In genomic region chr17:3747808-3748335, GRCm38 (mm10) we compare ENCODE assay signal across 14 mouse cellular contexts. TPM values are rescaled to one million over a fixed set of nuclear protein-coding genes. Genes with fewer than 3 reads are reported as not detected.
DNase-seq lines count a peak whose midpoint lies in the region; ATAC-seq and TF ChIP-seq lines count a peak whose summit lies in the region.
"Had no signal": no experiment of that assay in that cellular context is flagged by ENCODE, and none has a peak within 500 bp of the region (broad histone marks: within the 10 kb centered on the region; RNA-seq: fewer than 3 reads in every experiment).

No protein-coding gene starts in this region.

- H3K9me3 ChIP-seq in hindbrain, postnatal 0 days (ENCODE audit: low read length) = no peaks in the 10 kb centered on the region
- H3K9me3 ChIP-seq in hindbrain, embryonic 11.5 days (ENCODE audit: control insufficient read depth, low read length) = no peaks in the 10 kb centered on the region

- DNase-seq in cerebellum, postnatal 36 days = peak; percentile 6 to 10
- DNase-seq in cerebellum, adult 9-11 months = no peak
- DNase-seq in hindbrain, postnatal 0 days (ENCODE audit: low spot score) = peak; percentile 38
- DNase-seq in hindbrain, embryonic 11.5 days (ENCODE audit: low spot score) = no peak
- DNase-seq in right cerebral cortex, postnatal 10 days (ENCODE audit: low spot score in 2 of 2) = peak; percentile 28 to 31
- no peak for DNase-seq in right cerebral cortex, adult 2 months (ENCODE audit: low spot score in 2 of 2)
- DNase-seq in lung, postnatal 25 days (ENCODE audit: low spot score) = peak; percentile 5
- DNase-seq in spleen, adult 18-20 months = no peak
- DNase-seq: thymus, postnatal 36 days had no signal

- H3K27me3 ChIP-seq in hindbrain, postnatal 0 days (ENCODE audit: insufficient read depth, low read length) = no peaks in the 10 kb centered on the region
- no peaks in the 10 kb centered on the region for H3K27me3 ChIP-seq in hindbrain, embryonic 11.5 days (ENCODE audit: control insufficient read depth, insufficient read depth, low read length)

- no peaks in the 10 kb centered on the region for H3K4me1 ChIP-seq in hindbrain, postnatal 0 days (ENCODE audit: insufficient read depth, low read length)
- no peaks in the 10 kb centered on the region for H3K4me1 ChIP-seq in hindbrain, embryonic 11.5 days (replicated peaks; ENCODE audit: control insufficient read depth, insufficient read depth, low read length)

- no peak overlapping the region for H3K4me3 ChIP-seq in hindbrain, postnatal 0 days (ENCODE audit: low read length)
- no peak overlapping the region for H3K4me3 ChIP-seq in hindbrain, embryonic 11.5 days (ENCODE audit: low read depth, low read length)

- no peak for TF ChIP-seq CTCF in hindbrain, postnatal 0 days (IDR thresholded peaks at IDR 0.05; ENCODE audit: low read depth)

- H3K9ac ChIP-seq in hindbrain, postnatal 0 days (replicated peaks; ENCODE audit: low read length) = no peak overlapping the region
- no peak overlapping the region for H3K9ac ChIP-seq in hindbrain, embryonic 11.5 days (ENCODE audit: low read depth, low read length)

- no peaks in the 10 kb centered on the region for H3K36me3 ChIP-seq in hindbrain, postnatal 0 days (ENCODE audit: insufficient read depth, low read length)
- H3K36me3 ChIP-seq in hindbrain, embryonic 11.5 days (ENCODE audit: control insufficient read depth, insufficient read depth, low read length) = no peaks in the 10 kb centered on the region

- 72% methylated on average over 8 of the region's 8 CpGs for WGBS in hindbrain, postnatal 0 days
- 89% methylated on average over 8 of the region's 8 CpGs for WGBS in hindbrain, embryonic 11.5 days

- no peak overlapping the region for H3K27ac ChIP-seq in hindbrain, postnatal 0 days
- no peak overlapping the region for H3K27ac ChIP-seq in hindbrain, embryonic 11.5 days (ENCODE audit: low read depth, low read length)

- H3K4me2 ChIP-seq in hindbrain, postnatal 0 days (ENCODE audit: low read depth, low read length) = no peak overlapping the region
- no peak overlapping the region for H3K4me2 ChIP-seq in hindbrain, embryonic 11.5 days (replicated peaks; ENCODE audit: low read depth, low read length)

- no peak for ATAC-seq in hindbrain, postnatal 0 days
- ATAC-seq in hindbrain, embryonic 11.5 days (ENCODE audit: low FRiP score) = no peak

RNA-seq across cellular contexts. Expression of gene Nox3, which starts 51.8 kb away (rescaled TPM):
- not detected in 2 replicates for total RNA-seq in hindbrain, postnatal 0 days (2014; rRNA removed)
- polyA plus RNA-seq in hindbrain, postnatal 0 days (2015; fragmentation: Nextera tagmentation; extraction: Ambion mirVana) = not detected in 2 replicates
- 0.12 and 0.64 TPM in 2 replicates for polyA plus RNA-seq in hindbrain, embryonic 11.5 days (2014; fragmentation: Nextera tagmentation; extraction: Ambion mirVana)
- total RNA-seq: common myeloid progenitor, adult 5-6 weeks; left cerebral cortex, postnatal 25 days; monocyte, adult 5-6 weeks had no signal
- polyA plus RNA-seq: gonadal fat pad, adult 2 months; liver, embryonic 16.5 days had no signal

Comparison
In these comparisons a context has a peak if more than half of its experiments do, and no peak if none do; other contexts are left out.
1. DNase-seq: peak in cerebellum, postnatal 36 days (2 of 2), hindbrain, postnatal 0 days (single experiment), right cerebral cortex, postnatal 10 days (2 of 2) and lung, postnatal 25 days (single experiment); none in cerebellum, adult 9-11 months (single experiment), hindbrain, embryonic 11.5 days (single experiment), right cerebral cortex, adult 2 months (0 of 2) and spleen, adult 18-20 months (0 of 2).